Mouse (Mus musculus) C2C12 (cell line): ENCODE results near the gene Gprin1. TPM values are rescaled to one million over a fixed set of nuclear protein-coding genes. Genes with fewer than 3 reads are reported as not detected.

Experiments used
- H3K27me3 ChIP-seq: one replicate; pipeline ENCODE4 v1.6.1; 2011; ENCODE audit not compliant: control insufficient read depth, insufficient read depth, insufficient read length
- H3K36me3 ChIP-seq: one replicate; pipeline ENCODE4 v1.6.1; 2011; ENCODE audit not compliant: control insufficient read depth, insufficient read depth
- H3K4me3 ChIP-seq: one replicate; pipeline ENCODE4 v1.5.1; 2011; ENCODE audit warnings: mild to moderate bottlenecking, control low read depth; ENCODE audit not compliant: poor library complexity, insufficient read depth, severe bottlenecking
- H3K79me2 ChIP-seq: one replicate; pipeline ENCODE4 v1.6.1; 2011; ENCODE audit not compliant: control insufficient read depth, insufficient read depth
- H3K79me3 ChIP-seq: one replicate; pipeline ENCODE4 v1.6.1; 2011; ENCODE audit warnings: low read depth, control low read depth
- H3ac ChIP-seq: one replicate; pipeline ENCODE3; 2011; ENCODE audit warnings: low read depth; ENCODE audit not compliant: control insufficient read depth, insufficient read length
- CEBPB ChIP-seq: IDR thresholded peaks from one replicate; pipeline ENCODE4 v1.6.1; 2011; ENCODE audit warnings: low read depth, mild to moderate bottlenecking, control low read depth, moderate library complexity
- CTCF ChIP-seq: IDR thresholded peaks from one replicate; pipeline ENCODE4 v1.5.1; 2011; ENCODE audit not compliant: control insufficient read depth, insufficient read depth, insufficient read length
- FOSL1 ChIP-seq: IDR thresholded peaks from one replicate; pipeline ENCODE4 v1.8.0; 2011; ENCODE audit warnings: mild to moderate bottlenecking, low read length; ENCODE audit not compliant: poor library complexity, insufficient read depth, severe bottlenecking
- MAX ChIP-seq: IDR thresholded peaks from one replicate; pipeline ENCODE4 v1.6.1; 2011; ENCODE audit warnings: mild to moderate bottlenecking, control low read depth
- MYOD1 ChIP-seq: IDR thresholded peaks from one replicate; pipeline ENCODE4 v1.6.1; 2011; ENCODE audit warnings: low read depth; ENCODE audit not compliant: control insufficient read depth, insufficient read length
- MYOG ChIP-seq: IDR thresholded peaks from one replicate; pipeline ENCODE4 v1.6.1; 2011; ENCODE audit not compliant: control insufficient read depth, insufficient read length; ENCODE audit errors: extremely low read depth
- USF1 ChIP-seq: IDR thresholded peaks from one replicate; pipeline ENCODE4 v1.6.1; 2011; ENCODE audit warnings: low read depth, mild to moderate bottlenecking, control low read depth, moderate library complexity
- polyA plus RNA-seq: library from polyadenylated mRNA; unstranded; fragments of >200 nt; fragmentation: generic; extraction: Trizol; gene quantifications from one replicate; pipeline ENCODE4 v1.2.1, GENCODE M21; 2012; ENCODE audit warnings: missing spikeins

Gprin1 gene
- polyA plus RNA-seq, 1 experiment: 0.20 TPM

DNA sequence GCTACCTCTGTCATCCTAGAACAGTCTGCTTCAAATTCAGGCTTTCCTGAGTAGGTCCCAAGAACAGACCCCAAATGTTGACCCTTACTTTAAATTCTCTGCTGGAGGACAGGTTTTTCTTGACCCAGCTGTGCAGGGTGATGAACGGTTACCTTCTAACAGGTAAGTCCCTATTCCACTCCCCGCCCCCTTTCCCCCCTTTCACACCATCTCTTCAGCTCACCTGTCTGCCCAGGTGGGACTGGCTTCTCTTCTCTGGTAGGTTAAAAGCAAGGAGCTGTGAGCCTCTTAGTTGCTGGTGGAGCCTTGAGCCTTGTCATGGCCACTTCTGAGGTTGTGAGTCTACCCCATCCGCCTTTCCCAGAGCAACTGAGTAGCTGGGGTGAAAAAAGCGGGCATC lies 34.0 kb upstream of the Gprin1 start, which contains the start of gene Eif4e1b:
TSS of gene Eif4e1b (plus strand) at position 301 of the 400 bp plus-strand sequence.
- Histone ChIP-seq H3K79me2 (no peaks in the 10 kb centered on the region), H3K36me3 (no peaks in the 10 kb centered on the region), H3K27me3 (peaks cover 29% of the 10 kb centered on the region), H3ac (no peak within 1 kb of the TSS), H3K4me3 (no peak within 1 kb of the TSS), H3K79me3 (no peaks in the 10 kb centered on the region)
- TF ChIP-seq CEBPB (no peak), MYOD1 (no peak), MYOG (no peak), FOSL1 (no peak), MAX (no peak), CTCF (no peak), USF1 (no peak)

DNA sequence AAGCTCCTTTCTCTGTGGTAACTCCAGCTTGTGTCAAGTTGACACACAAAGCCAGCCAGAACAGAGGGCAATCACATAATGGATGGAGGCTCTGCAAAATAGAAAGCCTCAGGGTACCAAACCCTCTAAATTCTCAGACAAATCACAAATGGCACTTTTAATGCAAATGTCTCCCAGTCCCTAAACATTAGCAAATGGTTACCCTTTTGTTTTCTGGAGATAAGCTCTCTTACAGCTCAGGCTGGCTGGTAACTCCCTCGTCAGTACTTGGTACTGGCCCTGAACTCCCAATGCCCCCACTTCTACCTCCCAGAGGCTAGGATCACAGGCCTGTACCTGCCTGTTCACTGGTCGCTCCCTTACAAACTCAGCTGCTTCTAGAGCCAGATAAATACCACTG lies 33.6 kb upstream of the Gprin1 start:
- Histone ChIP-seq H3K79me2 (no peaks in the 10 kb centered on the region), H3K4me3 (no peak overlapping the region), H3ac (no peak overlapping the region), H3K27me3 (peaks cover 29% of the 10 kb centered on the region), H3K36me3 (no peaks in the 10 kb centered on the region), H3K79me3 (no peaks in the 10 kb centered on the region)
- TF ChIP-seq FOSL1: no peak
- no peak for TF ChIP-seq CEBPB
- no peak for TF ChIP-seq MYOG
- no peak for TF ChIP-seq MYOD1
- TF ChIP-seq USF1: no peak
- TF ChIP-seq MAX: no peak
- TF ChIP-seq CTCF: no peak

DNA sequence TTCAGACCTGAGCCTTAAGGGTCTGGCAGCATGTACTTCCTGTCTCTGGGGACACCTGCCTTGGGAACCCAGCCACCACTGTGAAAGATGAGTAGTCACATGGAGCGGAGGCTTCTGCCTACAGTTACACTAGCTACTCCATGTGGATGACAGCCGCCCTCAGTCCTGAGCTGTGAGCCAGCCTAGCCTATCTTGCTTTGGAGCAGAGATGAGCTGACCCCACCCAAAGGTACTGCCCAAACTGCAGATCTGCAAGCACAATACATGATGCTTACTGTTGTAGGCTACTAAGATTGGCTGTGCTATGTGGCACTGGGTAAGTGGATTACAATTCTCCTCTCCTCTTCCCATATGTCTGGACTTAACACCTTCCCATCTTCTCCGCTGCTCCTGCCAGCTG lies 31.4 kb upstream of the Gprin1 start:
- H3K79me3 ChIP-seq: no peaks in the 10 kb centered on the region
- H3K36me3 ChIP-seq: no peaks in the 10 kb centered on the region
- no peaks in the 10 kb centered on the region for H3K79me2 ChIP-seq
- no peak overlapping the region for H3K4me3 ChIP-seq
- H3K27me3 ChIP-seq: peaks cover 29% of the 10 kb centered on the region
- TF ChIP-seq FOSL1 (no peak), MYOD1 (no peak), USF1 (no peak), MYOG (no peak), CEBPB (no peak), CTCF (no peak)
- no peak overlapping the region for H3ac ChIP-seq

DNA sequence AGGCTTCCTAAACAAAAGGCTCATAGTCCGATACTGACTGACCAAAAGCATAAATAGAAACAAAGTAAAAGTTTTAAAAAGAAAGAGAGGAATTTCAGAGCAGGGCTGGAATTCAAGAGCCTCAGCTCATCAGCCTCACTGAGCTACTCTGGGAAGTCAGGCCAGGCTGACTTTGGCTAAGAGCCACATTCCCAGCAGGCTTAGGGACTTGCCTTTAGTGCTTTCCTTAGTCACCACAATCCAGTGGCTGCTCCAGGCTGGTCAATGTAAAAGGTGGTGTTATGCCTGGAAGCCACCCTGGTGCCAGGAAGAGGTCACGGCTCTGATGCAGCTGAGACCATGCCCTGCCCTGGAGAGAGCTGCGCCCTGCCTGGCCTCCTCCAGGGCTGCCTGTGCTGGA lies 30.9 kb upstream of the Gprin1 start:
- H3K4me3 ChIP-seq: no peak overlapping the region
- H3K36me3 ChIP-seq: no peaks in the 10 kb centered on the region
- H3K27me3 ChIP-seq: peaks cover 29% of the 10 kb centered on the region
- H3K79me2 ChIP-seq: no peaks in the 10 kb centered on the region
- H3ac ChIP-seq: no peak overlapping the region
- H3K79me3 ChIP-seq: no peaks in the 10 kb centered on the region
- TF ChIP-seq USF1 (no peak), MYOG (no peak), MAX (no peak), CEBPB (no peak), MYOD1 (no peak), FOSL1 (no peak), CTCF (no peak)

DNA sequence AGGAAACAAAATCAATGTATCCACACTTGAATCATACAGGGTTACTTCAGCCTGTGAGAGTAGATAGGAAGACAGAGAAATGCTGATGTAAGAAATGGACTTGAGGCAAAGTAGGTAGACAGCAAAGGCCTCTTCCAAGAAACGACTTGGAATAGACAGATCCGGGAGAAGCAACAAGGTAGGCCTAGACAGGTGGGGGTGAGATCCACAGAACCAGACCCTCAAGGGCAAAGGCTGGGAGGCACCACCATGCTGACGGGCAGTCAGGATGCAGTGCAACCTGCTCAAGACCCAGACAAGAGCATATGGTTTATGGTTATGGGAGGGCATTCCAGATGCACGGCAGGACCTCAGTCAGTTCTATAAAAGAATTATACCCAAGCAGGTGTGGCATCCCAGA lies 17.3 kb upstream of the Gprin1 start:
- no peak overlapping the region for H3K4me3 ChIP-seq
- peaks cover 57% of the 10 kb centered on the region for H3K27me3 ChIP-seq
- no peak for TF ChIP-seq USF1
- no peak for TF ChIP-seq CEBPB
- TF ChIP-seq CTCF: no peak
- TF ChIP-seq FOSL1: no peak
- no peak for TF ChIP-seq MYOG
- no peak for TF ChIP-seq MYOD1
- TF ChIP-seq MAX: no peak
- no peaks in the 10 kb centered on the region for H3K36me3 ChIP-seq
- no peaks in the 10 kb centered on the region for H3K79me3 ChIP-seq
- no peak overlapping the region for H3ac ChIP-seq
- no peaks in the 10 kb centered on the region for H3K79me2 ChIP-seq

DNA sequence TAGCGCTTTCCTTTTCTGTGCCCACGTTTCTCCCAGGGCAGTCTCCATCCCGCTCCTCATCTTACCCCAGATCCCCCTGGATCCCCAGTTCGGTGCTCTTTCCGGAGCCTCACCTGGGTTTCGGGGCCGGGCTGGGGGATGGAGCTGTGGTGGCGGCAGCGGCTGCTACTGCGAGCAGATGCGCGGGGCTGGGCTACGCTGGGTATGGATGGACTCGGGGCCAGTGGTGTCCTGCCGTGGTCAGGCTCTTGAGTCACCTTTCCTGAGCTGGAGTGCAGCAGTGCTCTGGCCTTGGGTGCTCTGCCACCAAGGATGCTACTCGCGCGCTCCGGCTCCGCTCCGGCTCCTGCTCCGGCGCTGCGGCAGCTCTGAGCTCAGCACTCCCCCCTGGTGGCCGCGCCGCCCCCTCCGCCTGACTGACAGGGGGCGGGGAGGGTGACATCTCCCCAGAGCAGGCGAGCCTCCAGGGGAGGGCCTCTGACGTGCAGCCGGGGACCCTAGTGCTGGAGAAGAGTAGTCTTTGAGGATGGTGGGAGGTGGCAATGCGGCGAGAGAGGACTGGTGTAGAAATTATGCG lies 16.6 kb upstream of the Gprin1 start, which contains the start of gene Sncb:
TSS of gene Sncb (minus strand) at position 404 of the 577 bp plus-strand sequence.
- no peak within 1 kb of the TSS for H3K4me3 ChIP-seq
- no peak within 1 kb of the TSS for H3ac ChIP-seq
- no peaks in the 10 kb centered on the region for H3K79me2 ChIP-seq
- no peaks in the 10 kb centered on the region for H3K79me3 ChIP-seq
- peaks cover 64% of the 10 kb centered on the region for H3K27me3 ChIP-seq
- peak; percentile 11 for TF ChIP-seq CTCF
- no peak for TF ChIP-seq FOSL1
- TF ChIP-seq MYOD1: no peak
- no peak for TF ChIP-seq MAX
- H3K36me3 ChIP-seq: no peaks in the 10 kb centered on the region
